Mouse (Mus musculus) left cerebral cortex, adult 2 months (tissue): ENCODE data around the gene Ecm1. TPM values are rescaled to one million over a fixed set of nuclear protein-coding genes. Genes with fewer than 3 reads are reported as not detected.

Experiments used
- DNase-seq, 2 experiments: peaks; one replicate each; pipeline ENCODE4 v3.0.0; 2021 to 2022; ENCODE audit warnings: low spot score in 2 of 2, mixed read lengths in 1 of 2; ENCODE audit errors: extremely low spot score in 1 of 2
- H3K27ac ChIP-seq: fragments of 200-600 bp; 2 replicates; pipeline ENCODE4 v1.8.1; 2022
- H3K4me3 ChIP-seq: fragments of 200-600 bp; 2 replicates; pipeline ENCODE4 v1.8.1; 2022
- CTCF ChIP-seq: fragments of 200-600 bp; IDR thresholded peaks from 2 replicates; pipeline ENCODE4 v1.8.1; 2022; ENCODE audit warnings: antibody characterized with exemption, mild to moderate bottlenecking, moderate library complexity
- intact Hi-C: fragments of 180-260 bp; cut with DNase I; formaldehyde crosslinking; loops from one replicate; pipeline ENCODE4 v1.15.1; 2025
- microRNA-seq, 2 experiments: library from miRNA; unstranded; fragments of <30 nt; microRNA quantifications; one replicate each; pipeline ENCODE4 v1.2.0; 2021
- total RNA-seq, 2 experiments: library from RNA; stranded (reverse); gene quantifications; 2 replicates each; pipeline ENCODE4 v1.2.3; 2021

Ecm1 gene
- total RNA-seq, 2 experiments from 2014 or later = 9.2 to 11.3 TPM

DNA sequence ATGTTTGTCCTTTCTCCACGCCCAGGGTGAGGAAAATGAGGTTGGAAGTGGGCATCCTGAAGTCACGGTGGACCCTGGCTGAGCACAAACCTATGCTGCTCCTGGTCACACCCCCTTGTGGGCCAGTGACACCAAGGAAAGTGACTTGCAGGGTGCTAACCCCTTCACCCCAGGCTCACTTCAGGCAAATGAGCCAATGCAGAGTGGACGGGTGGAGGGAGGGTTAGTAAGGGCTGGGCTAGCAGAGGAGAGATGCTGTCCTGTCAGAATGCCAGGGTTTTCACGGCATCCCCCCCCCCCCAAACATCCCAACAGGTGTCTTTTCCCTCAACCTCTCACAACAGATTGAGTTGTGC lies 52.2 kb downstream of the Ecm1 start:
- no peak for DNase-seq
- H3K27ac ChIP-seq = no peak overlapping the region; the same call in 1 of the 2 replicates
- peak overlapping the region; percentile 50 for H3K4me3 ChIP-seq
- TF ChIP-seq CTCF = no peak
- intact Hi-C loops = no loop called here

DNA sequence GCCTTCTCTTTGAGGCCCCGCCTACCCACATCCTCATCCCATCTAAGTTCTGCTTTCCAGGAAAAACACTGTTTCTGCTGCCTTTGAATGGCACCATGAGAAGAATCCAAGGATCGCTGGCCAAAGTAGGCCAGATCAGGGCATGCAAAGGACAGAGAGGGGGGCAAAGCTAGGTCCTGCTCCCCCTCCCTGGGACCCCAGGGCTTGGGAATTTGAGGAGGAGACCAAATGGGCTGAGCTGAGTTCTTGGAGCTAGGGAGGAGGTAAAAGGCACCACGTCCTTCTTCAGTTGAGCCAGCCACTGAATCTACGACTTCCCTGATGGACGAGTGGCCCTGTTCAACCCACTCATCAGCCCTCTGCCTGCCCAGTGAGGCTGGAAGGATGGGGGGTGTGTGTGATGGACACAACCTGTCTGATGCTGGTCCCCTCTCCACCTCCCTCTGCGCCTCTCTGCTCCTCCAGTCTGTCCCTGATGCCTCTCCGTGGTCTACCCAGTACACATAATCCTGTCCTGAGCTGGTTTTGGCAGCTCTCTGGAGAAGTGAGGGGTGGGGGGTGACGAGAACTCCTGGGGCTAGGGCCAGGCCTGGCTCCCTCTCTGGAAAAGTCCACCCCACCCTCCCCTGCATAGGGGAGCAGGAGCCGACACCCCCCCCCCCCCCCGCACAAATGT lies 52.7 kb downstream of the Ecm1 start:
- intact Hi-C loops = no loop called here
- H3K27ac ChIP-seq = no peak overlapping the region
- H3K4me3 ChIP-seq = no peak overlapping the region
- DNase-seq = no peak
- TF ChIP-seq CTCF = no peak

DNA sequence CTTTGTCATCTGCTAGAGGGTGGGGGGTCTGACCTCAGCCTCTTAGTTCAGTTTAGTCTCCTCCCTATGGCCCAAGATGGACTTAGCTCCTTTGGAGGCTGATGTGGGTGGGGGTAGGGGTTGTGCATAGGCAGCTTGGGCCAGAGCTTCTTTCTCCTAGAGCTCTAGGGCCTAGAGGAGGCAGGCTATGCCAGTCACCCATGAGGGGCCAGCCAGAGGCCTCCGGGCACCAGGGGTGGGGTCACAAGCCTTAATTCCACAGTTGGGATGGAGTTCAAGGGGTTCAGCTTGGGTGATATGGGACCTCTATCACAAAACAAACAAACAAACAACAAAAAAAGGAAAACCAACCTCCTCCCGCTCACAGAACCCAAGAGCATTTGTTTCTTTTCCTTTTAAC lies 53.7 kb downstream of the Ecm1 start:
- no peak for TF ChIP-seq CTCF
- intact Hi-C loops = no loop called here
- Histone ChIP-seq H3K4me3 (no peak overlapping the region), H3K27ac (no peak overlapping the region)
- no peak for DNase-seq

DNA sequence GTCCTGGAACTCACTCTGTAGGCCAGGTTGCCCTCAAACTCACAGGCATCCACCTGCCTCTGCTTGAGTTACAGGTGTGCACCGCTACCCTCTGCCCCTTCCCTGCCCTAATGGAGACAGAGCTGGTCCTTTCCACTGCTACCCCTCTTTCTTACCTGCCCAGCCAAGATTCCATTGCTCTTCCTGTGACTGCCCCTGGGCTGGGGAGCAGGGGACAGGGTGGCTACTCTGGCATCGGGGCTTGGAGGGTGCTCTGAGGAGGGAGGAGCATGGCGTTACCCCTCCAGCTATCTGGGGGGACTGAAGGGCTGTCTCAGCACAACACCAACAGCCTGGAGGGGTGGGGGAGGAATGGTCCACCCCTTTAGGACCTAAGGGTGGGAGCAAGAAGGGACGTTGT lies 54.1 kb downstream of the Ecm1 start:
- intact Hi-C loops = no loop called here
- H3K4me3 ChIP-seq = no peak overlapping the region
- DNase-seq = no peak
- TF ChIP-seq CTCF = no peak
- no peak overlapping the region for H3K27ac ChIP-seq

DNA sequence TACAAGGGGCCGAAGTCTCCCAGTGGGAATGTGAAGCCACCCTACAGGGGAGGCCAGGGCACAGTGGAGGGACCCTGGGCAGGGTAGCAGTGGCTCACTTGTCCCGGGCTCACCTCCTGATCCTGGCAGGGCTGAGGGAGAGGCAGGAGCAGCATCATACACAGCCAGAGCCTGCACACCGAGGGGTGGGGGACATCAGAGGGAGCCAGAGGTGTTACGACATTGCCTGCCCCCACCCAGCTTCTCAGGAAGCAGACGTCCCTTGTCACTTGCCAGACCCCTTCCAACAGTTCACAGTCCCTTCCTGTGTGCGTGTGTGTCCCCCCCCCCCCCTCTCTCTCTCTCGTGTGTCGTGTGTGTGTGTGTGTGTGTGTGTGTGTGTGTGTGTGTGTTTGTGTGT lies 54.5 kb downstream of the Ecm1 start:
- DNase-seq = no peak
- intact Hi-C loops = no loop called here
- no peak for TF ChIP-seq CTCF
- Histone ChIP-seq H3K27ac (no peak overlapping the region), H3K4me3 (no peak overlapping the region)

Small RNA genes lying within 50 kb of the gene (microRNA-seq; reads per million reads assigned to microRNA genes)
- gene Mir7014 = 0.24 to 0.96 reads per million in 2 experiments

Other genes starting within 250 kb of the Ecm1 start
- gene Ctsk, start 240.3 kb downstream of the Ecm1 start, total RNA-seq = 1 to 10 TPM; 4.3 to 5.5 TPM
- 10 to 100 TPM; 55.2 to 56.9 TPM for gene Ctss, start 212.8 kb downstream of the Ecm1 start, total RNA-seq
- not detected for gene Hormad1, start 179.9 kb downstream of the Ecm1 start, total RNA-seq
- 10 to 100 TPM; 17.2 to 19.9 TPM for gene Golph3l, start 150.6 kb downstream of the Ecm1 start, total RNA-seq
- 100 to 1,000 TPM; 349 to 358 TPM for gene Ensa, start 114.6 kb downstream of the Ecm1 start, total RNA-seq
- gene Mcl1, start 80.8 kb downstream of the Ecm1 start, total RNA-seq = 10 to 100 TPM; 52.7 to 60.9 TPM
- 1 to 10 TPM; 6.8 to 7.7 TPM for gene Adamtsl4, start 51.7 kb downstream of the Ecm1 start, total RNA-seq
- gene Tars2, start 20.6 kb upstream of the Ecm1 start, total RNA-seq = 10 to 100 TPM; 43.5 to 43.8 TPM
- 10 to 100 TPM; 59.6 to 63.5 TPM for gene Rprd2, start 79.3 kb upstream of the Ecm1 start, total RNA-seq
- 10 to 100 TPM; 37.2 to 37.8 TPM for gene Prpf3, start 116.3 kb upstream of the Ecm1 start, total RNA-seq
- gene Mrps21, start 131.9 kb upstream of the Ecm1 start, total RNA-seq = 100 to 1,000 TPM; 148 to 150 TPM
- 10 to 100 TPM; 15.9 to 23.8 TPM for gene Ciart, start 142.7 kb upstream of the Ecm1 start, total RNA-seq
- 1 to 10 TPM; 3.3 to 5.4 TPM for gene BC028528, start 152.4 kb upstream of the Ecm1 start, total RNA-seq
- gene Aph1a, start 154.4 kb upstream of the Ecm1 start, total RNA-seq = 10 to 100 TPM; 68.2 to 72.9 TPM
- gene Car14, start 165.1 kb upstream of the Ecm1 start, total RNA-seq = 1 to 10 TPM; 6.8 to 8.2 TPM
- 10 to 100 TPM; 82.7 to 98.9 TPM for gene Anp32e, start 189.7 kb upstream of the Ecm1 start, total RNA-seq